Mouse (Mus musculus) urinary bladder, adult 18-20 months (tissue): ENCODE data around the gene Akap12.

Experiments used
- DNase-seq, 2 experiments: peaks; one replicate each; pipeline ENCODE4 v3.0.0; 2022; ENCODE audit warnings: low spot score in 2 of 2, mixed read lengths in 2 of 2

Gene Akap12

DNA sequence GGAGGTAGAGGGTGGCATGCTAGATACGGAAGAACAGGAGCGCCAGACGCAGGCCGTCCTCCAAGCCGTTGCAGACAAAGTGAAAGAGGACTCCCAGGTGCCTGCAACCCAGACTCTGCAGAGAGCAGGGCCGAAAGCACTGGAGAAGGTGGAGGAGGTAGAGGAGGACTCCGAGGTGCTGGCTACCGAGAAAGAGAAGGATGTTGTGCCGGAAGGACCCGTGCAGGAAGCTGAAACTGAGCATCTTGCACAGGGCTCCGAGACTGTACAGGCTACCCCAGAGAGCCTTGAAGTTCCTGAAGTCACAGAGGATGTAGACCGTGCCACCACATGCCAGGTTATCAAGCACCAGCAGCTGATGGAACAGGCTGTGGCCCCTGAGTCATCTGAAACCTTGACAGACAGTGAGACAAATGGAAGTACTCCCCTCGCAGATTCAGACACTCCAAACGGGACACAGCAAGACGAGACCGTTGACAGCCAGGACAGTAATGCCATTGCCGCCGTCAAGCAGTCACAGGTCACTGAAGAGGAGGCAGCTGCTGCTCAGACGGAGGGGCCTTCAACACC is 89.8 kb downstream of the Akap12 start:
- no peak for DNase-seq

DNA sequence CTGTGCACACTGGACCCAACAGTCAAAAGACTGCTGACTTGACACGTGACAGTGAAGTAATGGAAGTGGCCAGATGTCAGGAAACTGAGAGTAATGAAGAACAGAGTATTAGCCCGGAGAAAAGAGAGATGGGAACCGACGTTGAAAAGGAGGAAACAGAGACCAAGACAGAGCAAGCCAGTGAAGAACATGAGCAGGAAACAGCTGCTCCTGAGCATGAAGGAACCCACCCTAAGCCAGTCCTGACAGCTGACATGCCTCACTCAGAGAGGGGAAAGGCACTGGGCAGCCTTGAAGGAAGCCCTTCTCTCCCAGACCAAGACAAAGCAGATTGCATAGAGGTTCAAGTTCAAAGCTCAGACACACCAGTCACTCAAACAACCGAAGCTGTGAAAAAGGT is 90.5 kb downstream of the Akap12 start:
- no peak for DNase-seq

DNA sequence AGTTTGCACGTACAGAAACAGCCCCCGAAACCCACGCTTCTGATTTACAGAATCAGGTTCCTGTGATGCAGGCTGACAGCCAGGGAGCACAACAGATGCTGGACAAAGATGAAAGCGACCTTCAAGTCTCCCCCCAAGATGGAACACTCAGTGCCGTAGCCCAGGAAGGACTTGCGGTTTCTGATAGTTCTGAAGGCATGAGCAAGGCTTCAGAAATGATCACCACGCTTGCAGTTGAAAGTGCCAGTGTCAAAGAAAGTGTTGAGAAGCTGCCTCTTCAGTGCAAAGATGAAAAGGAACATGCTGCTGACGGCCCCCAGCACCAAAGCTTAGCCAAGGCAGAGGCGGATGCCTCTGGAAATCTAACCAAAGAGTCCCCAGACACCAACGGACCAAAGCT is 91.3 kb downstream of the Akap12 start:
- DNase-seq = no peak

DNA sequence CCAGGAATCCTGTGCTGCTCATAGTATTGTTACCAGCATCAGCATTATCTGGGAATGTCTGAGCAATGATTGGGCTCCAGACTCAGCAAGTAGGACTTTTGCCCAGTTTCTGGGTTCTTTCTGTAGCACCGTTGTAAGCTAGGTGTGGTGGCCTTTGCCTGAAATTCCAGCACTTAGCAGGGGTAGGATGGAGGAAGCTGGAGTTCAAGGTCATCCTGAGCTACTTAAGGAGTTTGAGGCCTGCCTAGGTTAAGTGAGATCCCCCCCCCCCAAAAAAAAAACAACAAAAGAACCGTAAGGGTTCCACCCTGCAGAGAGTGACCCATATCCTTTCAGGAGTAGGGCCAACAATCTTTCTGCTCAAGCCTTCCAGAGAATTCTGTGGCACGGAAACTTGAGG is 98.4 kb downstream of the Akap12 start:
- no peak for DNase-seq

DNA sequence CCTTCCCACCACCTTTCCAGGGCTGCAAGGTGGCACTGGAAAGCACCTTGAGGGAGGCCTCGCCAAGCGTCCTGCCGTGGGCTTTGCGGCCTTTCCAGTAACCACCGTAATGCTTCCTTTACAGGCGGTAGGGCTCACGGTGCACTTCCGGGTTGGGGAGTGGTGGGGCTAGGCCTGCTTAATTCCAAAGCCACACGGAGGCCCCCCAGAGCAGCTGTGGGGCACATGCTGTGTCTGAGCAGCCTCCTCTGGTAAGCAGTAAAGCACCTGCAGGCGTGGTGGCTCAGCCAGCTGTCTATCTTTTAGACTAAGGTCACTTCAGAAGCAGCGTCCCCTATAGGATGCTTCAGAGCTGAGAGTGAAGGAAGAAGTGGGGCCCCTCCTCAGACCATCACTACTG is 103.9 kb downstream of the Akap12 start:
- no peak for DNase-seq

DNA sequence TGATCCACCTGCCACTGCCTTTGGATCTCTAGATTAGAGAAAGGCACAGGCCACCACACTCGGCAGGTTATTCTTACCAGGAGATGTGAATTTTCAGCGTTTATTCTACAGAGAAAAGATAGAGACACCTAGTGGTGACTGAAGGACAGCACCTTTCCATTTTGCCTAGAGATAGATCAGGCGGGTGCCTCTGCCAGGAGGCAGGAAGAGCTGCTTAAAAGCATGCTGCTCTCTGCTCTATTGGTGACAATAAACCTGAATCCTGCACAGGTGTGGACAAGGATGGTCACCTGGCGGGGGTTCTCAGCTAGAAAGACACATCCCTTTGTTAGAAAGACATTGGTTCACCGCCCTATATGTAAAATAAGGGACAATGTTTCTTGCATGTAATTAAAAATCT is 105.8 kb downstream of the Akap12 start:
- no peak for DNase-seq

DNA sequence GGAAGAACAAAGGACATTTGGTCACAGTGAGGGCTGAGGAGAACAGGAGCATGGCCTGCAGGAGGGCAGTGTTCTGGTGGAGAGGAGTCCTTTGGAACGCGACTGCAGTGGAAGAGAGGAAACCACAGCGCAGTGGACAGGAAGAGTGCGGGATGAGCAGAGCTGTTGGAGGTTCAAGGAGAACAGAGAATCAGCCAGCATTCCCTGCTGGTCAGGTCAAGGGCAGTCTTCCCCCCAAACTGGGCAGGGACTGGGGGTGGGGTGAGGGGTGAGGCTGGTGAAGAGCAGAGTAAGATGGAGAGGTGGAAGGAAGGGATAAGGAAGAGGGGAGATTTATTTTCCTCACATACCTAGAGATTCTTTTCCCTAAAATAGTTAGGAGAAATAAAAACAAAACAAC is 107.4 kb downstream of the Akap12 start:
- no peak for DNase-seq

DNA sequence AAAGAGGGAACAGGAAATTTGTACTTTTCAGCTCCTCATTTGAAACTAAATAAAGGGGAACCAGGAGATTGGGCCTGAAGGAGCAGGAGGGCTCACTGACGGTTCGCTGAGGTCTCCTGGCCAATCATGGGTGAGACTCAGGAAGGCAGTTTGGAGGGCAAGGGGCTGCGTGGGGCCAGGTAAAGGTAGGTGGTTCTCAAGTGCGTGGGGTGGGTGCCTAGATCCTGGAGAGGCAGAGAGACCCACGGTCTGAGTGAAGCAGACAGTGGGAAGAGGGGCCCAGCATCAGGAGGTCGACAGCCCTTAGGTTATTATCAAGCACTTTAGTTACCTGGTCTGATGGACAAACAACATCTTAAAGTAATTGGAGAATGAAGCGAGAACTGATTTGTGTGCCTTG is 108.1 kb downstream of the Akap12 start:
- no peak for DNase-seq

DNA sequence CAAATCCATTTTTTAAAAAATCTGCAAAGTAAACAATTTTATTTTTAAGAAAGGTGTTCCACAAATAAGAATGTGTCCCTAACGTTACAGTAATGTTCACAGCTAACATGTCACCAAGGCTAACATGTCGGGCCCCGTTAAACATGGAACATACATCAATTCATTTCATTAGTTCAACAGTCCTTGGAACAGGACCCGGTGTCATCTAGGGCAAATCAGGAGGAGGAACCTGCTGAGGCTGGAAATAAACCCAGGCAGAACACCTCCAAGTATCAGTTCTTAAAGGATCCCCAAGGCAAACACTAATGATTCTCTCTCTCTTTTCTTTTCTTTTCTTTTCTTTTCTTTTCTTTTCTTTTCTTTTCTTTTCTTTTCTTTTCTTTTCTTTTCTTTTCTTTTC is 108.6 kb downstream of the Akap12 start:
- no peak for DNase-seq

DNA sequence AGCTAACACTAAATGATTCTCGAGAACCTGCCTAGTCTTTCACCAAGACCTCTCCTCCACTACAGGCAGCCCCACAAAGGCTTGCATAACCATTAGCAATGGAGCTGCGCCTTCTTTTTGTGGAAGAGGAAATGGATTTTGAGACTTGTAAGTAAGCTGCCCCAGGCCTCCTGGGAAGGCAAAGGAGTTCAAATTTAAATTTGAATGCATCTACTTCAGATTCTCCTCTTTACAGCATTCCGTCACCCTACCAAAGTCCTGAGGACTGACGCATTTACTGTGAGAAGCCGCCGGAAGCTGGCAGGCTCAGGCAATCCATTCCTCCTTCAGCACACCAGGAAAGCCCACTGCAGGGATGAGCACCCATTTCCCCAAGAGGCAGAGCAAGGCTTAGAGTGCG is 109.1 kb downstream of the Akap12 start:
- no peak for DNase-seq

DNA sequence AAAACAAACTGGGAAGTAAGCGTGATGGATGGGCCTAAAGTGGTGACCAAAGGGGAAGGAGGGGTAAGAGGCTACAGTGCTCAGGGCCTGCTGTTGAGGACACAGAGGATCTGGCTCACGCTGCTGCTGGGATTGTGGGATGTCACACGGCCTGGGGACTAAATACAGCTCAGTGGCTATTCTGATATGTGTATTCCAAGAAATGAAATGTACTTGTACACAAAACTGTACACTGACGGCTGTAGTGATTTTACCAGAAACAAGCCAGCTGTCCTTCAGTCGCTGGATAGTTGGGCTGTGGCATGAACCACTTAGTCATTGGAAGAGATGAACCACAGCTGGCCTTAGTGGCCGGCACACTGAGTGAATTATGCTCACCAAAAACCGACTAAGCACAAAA is 110.3 kb downstream of the Akap12 start:
- no peak for DNase-seq

DNA sequence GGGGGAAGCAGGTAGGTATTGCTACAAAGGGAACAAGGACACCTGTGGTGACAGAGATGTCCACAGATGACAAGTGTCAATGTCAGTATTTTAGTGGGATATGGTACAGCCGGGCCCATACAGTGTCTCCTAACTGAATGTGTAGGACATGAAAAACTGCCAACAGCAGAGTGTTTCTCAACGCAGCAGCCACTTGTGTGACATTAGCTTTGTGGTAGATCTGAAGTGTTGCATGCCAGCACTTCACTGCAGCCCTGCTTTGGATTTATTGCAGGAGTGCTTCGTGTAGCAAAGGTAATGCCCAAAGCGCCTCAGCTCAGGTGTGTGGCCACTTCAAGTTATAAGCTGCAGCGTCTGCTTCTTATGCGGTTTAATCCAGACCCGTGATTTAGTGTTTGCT is 110.8 kb downstream of the Akap12 start:
- DNase-seq = no peak

DNA sequence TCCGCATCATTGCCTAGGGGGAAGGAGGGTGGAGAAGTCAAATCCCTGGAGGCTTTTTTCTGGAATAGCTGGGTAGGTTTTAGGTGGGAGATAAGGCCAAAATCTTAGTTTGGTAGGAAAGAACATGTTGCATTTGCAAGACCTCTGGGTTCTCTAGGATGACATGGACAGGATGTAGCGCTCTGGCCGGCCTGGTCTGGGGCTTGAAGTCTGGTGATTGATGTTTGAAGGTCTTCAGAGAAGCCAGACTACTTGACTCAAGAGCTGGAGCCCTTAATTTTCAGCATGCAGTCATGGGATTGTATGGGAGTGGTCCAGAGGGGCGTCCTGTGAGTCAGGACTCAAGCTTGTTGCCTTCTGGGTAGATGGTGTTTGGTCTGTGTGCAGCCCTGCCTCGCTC is 114.6 kb downstream of the Akap12 start:
- DNase-seq = no peak

DNA sequence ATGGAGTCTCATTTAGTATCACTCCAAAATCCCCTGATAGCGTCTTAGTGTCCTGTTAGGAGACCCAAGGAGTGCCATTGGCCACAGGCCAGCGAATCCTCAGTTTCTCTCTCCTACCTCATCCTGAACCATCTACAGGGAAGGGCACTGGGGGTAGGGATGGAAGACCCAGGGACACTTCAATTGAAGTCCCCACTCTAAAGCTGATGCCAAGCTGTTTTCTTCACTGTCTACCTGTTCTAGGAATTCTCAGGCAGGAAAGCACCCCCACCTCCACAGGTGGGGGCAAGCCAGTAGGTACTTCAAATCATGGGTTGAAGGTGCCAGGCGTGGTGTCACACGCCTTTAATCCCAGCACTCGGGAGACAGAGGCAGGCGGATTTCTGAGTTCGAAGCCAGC is 118.1 kb downstream of the Akap12 start:
- DNase-seq = no peak

DNA sequence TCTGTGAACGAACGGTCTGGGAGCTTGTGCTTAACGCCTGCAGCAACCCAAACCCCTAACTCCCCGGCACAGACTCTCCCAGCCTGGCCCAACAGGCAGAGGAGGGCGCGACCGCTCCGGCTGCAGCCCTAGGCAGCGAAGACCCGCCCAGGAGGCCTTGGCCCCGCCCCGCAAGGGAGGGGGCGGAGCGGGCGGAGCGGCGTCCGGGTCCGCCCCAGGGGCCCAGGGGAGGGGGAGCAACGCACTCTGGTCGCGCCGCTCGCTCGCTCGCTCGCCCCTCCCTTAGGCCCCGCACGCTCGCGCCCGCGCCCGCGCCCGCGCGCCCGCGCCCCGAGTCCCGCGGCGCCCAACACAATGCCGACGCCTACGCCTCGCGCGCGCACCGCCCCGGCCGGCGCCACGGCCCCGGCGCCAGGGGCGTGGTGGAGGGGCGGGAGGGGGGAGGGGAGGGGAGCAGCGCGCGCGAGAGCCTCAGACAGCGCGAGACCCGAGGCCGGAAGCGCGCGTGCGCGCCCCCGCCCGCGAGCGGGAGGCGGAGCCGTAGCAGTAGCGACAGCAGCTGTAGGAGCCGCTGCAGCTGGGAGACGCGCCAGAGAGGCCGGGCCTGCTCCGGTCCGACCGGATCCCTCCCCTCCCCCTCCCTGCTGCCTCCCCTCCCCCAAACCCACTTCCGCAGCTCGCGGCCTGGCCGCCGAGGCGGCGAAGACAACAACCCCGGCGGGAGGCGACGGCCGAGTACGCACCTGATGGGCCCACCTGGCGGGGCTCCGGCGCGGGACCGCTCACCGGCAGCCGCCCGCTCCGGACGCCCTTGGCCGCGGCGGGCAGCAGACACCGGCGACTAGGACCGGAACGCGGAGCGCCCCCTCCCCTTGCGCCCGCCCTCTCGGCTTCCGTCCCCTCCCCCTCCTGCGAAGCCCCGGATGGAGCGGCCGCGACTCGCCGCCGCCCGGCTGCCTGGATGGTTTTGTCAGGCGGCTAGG is 120.7 kb downstream of the Akap12 start:
- peak; percentile 78 to 91 for DNase-seq

DNA sequence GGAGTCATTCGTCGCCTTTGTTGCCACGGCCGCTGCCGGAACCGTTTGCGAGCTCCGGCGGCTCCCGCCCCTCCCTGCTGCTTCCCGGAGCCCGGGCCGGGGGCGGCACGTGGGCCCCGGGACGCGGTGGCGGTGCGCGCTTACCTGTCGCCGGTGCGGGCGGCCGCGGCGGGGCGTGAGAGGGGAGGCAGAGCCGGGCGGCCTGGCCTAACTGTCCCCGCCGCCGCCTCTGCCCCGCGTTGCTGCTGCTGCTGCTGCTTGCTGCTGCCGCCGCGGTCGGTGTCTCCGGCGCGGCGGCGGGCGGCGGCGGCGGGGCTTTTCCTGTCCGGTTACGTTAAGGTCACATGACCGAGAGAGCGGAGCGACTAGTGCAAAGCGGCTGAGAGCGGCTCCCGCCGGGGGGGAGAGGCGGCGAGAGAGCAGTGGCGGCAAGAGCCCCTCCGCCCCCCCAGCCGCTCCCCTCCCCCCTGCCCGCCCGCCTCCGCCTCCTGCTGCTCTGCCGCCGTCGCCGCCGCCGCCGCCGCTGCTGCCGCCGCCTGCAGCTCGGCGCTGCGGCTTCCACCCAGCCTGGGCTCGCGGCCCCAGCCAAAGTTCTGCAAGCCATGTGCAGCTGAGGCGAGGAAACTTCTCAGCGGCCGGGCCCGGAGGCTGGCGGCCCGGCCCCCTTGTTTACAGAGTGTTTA is 121.7 kb downstream of the Akap12 start, which contains the start of gene Zbtb2:
TSS of gene Zbtb2 (minus strand) at position 408 of the 683 bp plus-strand sequence.
- DNase-seq = peak; percentile 44 to 53

DNA sequence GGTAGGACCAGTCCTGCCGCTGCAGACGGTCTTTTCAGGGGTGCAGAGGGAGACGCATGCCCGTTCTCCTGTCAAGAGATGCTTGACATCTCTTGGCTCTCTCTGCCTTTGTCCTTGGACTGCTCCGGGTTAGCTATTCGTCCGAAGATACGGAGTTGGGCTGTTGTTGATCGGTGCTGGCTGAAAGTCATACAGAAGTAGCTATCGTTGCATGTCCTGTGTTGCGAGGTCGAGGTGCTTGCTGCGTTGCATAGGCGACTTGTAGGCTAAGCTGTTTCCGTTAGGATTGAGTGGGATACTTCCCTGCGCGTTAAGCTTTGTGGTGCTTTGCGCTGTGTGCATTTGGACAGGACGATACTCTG is 122.2 kb downstream of the Akap12 start:
- no peak for DNase-seq

DNA sequence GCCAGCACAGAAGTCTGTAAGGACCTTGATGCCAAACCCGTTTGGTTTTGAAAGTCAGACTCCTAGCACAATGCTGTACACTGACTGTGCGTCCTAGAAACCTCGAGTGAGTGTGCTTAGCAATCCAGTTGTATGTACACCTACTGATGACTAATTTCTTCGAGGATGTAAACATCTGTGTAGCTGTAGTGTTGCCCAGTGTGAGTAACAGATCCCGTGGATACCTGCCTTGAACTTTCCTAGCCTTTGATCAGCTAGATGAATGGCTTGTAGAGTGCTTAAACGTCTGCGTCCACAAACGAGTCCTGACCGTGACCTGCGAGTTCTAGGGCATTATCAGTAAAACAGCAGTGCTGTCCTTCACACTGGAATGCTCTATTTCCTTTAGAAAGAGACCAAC is 122.9 kb downstream of the Akap12 start:
- no peak for DNase-seq

DNA sequence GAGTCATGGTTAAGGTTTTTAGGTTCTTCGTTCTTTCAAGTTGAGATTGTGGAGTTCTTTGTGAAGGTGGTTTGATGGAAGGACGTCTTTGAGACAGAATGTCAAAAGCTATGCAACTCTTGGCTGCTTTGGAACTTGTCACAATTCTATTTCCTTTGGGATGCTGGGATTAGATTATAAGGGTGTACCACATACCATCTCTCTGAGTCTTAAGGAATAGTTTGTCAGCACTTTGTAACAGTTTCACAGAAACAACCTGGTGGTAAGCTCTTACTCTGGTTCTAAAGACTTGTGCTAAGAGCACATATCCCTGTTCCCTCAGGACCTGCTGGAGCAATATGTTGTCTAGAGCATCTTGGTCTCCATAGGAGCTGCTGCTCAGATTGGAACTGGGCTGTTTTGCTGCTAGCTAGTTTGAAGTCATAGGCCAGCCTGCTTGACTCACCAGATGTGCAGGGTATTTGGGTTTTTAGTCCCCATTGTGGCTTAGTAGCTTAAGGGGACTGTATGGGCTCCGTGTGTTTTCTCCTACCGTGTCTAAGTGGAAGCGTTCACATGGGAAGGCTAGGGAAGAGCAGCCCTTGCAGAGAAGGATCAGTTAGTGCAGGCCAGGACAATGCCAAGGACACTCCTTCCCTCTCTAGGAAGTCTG is 123.4 kb downstream of the Akap12 start:
- DNase-seq = no peak

DNA sequence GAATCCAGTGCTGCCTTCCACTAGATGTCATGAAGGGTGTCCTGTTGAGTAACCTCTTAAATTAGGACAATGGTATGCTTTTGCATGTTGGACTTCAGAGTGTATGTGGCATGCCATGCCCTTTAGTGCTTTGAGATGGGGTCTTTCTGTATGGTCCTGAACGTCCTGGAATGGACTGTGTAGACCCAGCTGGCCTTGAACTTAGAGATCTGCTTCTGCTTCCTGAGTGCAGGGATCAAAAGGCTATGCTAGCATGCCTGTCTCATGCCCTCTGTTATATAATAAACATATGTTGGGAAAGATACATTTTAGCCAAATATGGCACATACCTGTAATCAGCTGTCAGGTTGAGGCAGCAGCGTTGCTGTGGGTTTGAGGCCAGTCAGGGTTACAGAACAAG is 124.4 kb downstream of the Akap12 start:
- no peak for DNase-seq

DNA sequence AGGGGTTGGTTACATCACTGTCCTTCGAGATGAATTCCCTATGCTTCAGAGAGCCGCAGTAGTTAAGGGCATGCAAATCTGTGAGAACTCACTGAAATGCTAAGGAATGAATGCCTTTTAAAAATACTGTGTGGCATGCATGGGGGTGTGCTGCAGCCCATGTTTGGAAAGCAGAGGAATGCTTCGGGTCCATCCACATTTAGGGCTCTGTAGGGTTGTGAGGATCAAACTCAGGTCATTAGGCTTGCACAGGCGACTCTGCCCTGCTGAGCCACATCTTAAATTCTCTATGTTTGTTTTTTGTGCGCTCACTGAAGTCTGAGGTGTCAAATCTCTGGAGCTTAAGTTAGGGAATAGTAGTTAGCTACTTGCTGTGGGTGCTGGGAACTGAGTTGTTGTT is 124.9 kb downstream of the Akap12 start:
- no peak for DNase-seq

DNA sequence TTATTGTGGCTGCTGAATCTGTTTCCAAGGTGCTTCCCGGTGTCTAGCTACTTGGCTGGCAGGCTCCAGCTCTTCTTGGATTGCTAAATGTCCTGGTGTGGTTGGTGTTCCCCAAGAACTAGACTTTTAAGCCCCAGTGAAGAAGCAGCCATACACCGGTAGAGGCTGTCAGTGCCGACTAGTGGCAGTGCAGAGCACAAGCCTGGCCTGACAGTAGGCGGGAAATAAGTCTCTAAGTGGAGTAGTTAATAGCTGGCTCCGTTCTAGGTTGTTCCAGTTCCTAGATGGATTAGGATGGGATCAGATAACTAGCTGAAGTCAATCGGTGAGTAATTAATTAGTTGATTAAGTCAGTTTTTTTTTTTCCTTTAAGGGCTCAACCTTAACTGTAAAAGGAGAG is 125.7 kb downstream of the Akap12 start:
- no peak for DNase-seq
